Mouse (Mus musculus): ENCODE measurements at regions not wholly inside any gene's neighbourhood (a gene's known extent, or its start where the extent isn't known, plus 50 kb on each side); places are given as distances from the start of the nearest gene placed in this dataset.

- in situ Hi-C loops (cut with MboI, MseI) = no loop called here
Measured at GRCm38 (mm10) chr4:12769092-12769491, 597.3 kb upstream of the Fam92a start.

DNA sequence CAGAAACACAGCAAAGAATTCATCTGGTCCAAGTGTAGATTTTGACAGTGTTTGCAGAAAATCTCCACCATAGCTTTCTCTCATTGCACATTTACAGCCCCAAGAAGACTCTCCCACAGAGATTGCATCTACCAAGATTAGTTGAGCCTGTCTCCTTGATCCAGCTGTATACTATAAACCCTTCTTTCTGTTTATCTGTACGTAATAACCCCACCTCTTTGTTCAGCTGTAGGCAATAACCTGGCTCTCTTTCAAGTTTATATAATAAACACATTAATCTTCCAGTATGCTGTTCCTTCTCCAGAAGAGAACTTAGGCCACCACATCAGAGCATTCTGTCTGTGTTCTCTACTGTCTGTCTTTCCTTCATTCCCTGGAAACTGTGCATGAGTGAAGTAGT is 594.9 kb upstream of the Fam92a start:
- in situ Hi-C loops (cut with MboI, MseI) = no loop called here

- in situ Hi-C loops (cut with MboI, MseI) = no loop called here
Measured at GRCm38 (mm10) chr4:12750817-12751216, 579.0 kb upstream of the Fam92a start.

DNA sequence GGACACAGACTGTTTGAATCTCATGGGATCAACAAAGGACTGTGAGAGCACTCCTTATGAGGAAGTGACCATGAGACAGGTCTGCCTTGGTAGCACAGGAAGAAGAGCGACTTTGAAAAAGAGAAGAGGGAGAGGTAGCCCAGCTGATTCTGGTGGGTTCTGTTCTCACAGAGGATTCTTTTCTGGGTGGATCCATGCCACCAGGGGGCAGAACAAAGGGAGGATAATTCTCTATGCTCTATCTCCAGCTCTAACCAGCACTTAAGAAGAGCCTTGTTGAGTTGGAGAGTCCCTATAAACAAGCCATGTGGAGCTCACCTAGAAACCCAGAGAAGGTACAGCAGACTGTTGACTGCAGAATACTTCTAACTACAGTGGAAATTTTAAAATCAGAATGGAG is 578.1 kb upstream of the Fam92a start:
- in situ Hi-C loops (cut with MboI, MseI) = no loop called here

DNA sequence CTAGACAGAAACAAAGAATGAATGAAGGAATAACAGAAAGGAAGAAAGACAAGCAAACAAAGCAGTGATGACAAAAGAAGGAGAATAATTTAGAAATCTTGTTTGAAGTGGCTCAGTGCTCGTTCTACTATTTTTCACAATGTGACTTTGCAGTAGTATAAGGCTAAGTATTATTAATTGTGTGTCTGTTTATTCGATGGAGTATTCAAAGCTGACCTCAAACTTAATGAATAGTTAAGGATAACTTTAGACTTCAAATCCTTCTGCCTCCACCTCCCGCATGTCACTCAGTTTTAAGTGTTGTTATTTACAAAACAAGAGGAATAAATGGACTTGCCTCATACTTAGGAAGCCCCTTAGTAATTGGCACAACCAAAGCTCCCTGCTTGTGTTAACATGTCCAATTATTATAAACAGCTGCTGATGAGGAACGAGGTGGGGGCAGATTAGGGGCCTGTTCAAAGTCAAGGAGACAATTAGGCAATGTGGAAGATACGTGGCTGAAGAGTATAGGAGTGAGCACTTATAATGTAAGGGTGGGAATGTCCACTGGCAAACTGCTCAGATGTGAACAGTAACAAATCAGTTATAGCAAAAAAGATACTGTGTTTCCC is 572.0 kb upstream of the Fam92a start:
- in situ Hi-C loops (cut with MboI, MseI) = no loop called here

DNA sequence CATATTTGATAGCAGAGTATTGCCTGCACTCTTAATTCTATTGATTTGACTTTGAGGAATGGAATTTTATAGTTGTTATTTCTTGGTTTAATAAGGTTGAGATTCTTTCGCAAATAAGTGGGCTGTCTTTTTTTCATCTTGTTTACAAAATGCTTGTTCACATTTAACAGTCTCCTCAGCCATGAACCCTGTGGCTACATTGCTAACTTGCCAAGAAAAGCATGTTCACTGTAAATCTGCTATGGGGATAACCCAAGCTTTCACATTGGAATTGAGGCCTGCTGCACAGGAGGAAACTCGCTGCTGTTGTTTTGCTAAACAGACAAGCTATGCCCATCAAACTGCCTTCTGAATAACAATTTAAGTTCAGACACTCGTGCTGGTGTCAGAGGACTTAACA is 564.6 kb upstream of the Fam92a start:
- in situ Hi-C loops (cut with MboI, MseI) = no loop called here

DNA sequence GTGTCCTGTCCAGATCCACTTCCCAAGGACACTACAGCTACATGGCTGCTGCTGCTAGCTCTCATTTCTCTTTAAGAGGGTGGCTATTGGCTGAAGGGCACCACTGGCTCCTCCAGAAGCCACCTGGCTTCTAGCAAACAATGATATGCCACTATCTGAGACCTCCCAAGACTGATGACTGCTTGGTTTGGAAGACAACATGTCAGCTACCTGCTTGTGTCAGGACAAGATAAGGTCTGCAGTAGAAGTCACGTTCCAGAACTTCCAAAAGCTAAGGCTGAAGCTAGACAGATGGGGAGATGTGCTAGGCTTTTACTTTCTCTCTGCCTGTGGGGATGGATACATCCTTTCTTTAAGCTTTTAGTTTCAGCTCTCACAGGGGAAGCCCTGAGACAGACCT is 528.4 kb upstream of the Fam92a start:
- in situ Hi-C loops (cut with MboI, MseI) = no loop called here

GRCm38 (mm10) chr4:12677814-12678213 is 506.0 kb upstream of the Fam92a start:
- in situ Hi-C loops (cut with MboI, MseI) = no loop called here

- in situ Hi-C loops (cut with MboI, MseI) = no loop called here
Measured at GRCm38 (mm10) chr4:12671399-12671798, 499.6 kb upstream of the Fam92a start.

- in situ Hi-C loops (cut with MboI, MseI) = no loop called here
Measured at GRCm38 (mm10) chr4:12663176-12663575, 491.4 kb upstream of the Fam92a start.

- in situ Hi-C loops (cut with MboI, MseI) = no loop called here
Measured at GRCm38 (mm10) chr4:12662683-12663082, 490.9 kb upstream of the Fam92a start.

DNA sequence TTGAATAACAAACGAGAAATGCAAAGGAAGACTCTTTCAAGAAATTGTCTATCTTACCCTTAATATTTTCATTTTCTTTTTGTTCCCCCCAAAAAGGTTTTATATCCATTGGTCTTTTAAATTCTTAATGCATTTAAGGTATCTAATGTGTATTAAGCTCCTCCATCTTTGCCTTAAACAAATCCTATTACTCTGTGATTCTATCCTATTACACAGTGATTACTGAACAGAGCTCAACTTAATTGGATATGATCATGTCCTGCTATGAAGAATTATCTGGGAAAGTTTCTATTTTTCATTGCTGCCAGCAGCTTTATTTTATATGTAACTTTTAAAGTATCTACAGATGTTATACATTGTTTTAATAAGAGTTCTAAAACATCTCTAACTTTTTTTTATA is 487.3 kb upstream of the Fam92a start:
- in situ Hi-C loops (cut with MboI, MseI) = no loop called here

DNA sequence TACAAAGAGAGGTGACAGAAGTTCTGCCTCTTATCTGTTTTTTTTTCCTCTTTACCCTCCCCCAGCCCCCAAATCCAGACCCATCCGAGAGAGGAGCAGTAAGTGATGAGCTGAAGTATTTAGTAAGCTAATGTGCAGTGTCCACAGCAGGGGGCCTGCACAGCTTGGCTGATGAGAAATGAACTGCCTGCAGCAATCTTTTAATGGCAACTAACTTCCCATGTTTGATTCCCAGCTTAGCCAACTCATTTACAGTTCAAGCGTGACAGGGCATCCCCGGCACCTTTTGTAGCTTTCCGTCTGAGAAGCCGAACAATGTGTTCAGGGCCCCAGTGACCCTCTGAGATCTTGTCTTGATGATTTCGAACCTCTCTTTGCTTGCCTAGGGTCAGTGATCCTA is 486.8 kb upstream of the Fam92a start:
- in situ Hi-C loops (cut with MboI, MseI) = no loop called here

GRCm38 (mm10) chr4:12657820-12658219 is 486.0 kb upstream of the Fam92a start:
- in situ Hi-C loops (cut with MboI, MseI) = no loop called here

DNA sequence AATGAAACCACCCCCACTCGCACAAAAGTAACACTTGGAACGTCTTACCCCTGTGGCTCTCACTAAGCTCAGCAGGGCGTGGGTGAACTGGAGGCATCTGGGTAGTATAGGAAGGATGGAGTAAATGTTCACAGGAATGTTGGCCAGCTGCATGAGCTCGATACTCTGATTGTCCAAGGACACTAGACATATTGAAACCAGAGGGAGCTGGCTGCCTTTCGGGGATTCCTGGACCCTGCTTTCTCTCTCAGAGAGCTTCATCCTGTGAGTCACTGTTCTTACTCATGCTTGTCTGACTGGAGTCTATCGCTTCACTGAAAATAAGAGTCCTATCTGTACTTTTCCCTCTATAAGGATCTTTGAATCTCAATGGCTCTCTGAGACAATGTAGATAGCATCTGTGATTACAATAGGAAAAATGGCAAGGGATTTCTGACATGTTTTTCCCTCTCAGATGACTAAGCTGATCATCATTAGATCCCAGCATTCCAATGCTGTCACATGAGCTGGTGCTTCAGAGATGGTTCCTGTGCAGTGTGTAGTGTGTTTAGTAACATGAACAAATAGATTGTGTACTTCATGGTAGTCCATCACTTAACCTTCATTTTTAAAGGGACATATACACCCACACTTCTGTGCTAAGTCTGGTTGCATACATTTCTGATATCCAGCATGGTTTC is 485.2 kb upstream of the Fam92a start:
- in situ Hi-C loops (cut with MboI, MseI) = no loop called here

- in situ Hi-C loops (cut with MboI, MseI) = no loop called here
Measured at GRCm38 (mm10) chr4:12655457-12656228, 483.8 kb upstream of the Fam92a start.

GRCm38 (mm10) chr4:12654568-12655456 is 483.0 kb upstream of the Fam92a start:
- in situ Hi-C loops (cut with MboI, MseI) = no loop called here

DNA sequence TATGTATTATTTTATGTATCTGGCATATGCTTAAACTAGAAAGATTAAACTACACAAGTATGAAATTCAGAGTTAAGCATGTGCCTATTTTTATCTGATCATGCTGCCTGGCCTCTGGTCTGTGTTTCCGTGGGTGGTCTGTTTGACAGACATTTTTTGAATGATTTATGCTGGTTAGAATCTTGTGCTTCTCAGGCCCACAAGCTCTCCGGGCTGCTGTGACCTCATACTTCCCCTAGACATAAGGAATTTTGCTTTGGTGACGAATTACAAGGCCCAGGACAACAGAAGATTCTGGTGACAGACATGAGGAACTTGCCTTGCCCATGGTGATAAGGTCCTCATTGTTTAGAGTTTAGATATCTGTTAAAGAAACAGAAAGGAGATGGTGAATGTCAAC is 475.9 kb upstream of the Fam92a start:
- in situ Hi-C loops (cut with MboI, MseI) = no loop called here

DNA sequence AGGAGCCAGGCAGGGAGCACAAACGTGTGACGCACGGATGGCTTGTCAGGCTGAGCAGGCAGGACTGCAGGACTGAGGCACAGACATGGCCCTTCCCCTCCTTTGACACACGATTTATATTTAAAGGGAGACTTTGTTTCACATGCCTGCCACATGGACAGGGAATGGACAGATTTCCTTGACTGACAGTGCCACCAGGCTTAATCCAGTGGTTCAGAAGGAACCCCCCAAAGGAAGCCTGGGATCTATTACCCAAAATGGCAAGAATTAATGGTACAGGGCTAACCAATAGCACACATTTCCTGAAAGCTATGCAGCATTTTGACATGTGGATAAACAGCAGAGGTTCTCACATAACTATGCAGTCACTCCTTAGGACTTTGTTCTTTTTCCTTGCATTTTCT is 470.7 kb upstream of the Fam92a start:
- in situ Hi-C loops (cut with MboI, MseI) = no loop called here

DNA sequence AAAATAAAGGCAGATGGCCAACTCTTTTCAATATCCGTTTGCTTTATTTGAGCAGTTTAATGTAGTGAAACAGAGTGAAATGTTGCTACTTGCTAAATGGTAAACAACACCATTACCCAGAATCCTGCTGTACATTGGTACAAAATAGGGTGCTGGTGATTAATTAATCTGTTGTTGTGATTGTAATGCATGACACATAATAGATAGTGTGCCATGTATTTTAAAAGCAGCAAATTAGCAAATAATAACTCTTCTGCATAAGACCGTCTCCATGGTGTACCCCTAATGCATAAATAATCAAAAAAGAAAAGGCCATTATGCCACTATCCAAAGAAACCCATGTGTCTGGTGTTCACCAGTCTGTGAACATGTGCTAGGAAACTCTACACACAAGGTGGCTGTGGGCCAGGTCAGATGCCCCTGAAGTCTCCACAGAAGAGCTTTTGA is 457.6 kb upstream of the Fam92a start:
- in situ Hi-C loops (cut with MboI, MseI) = no loop called here

- in situ Hi-C loops (cut with MboI, MseI) = no loop called here
Measured at GRCm38 (mm10) chr4:12628702-12629374, 457.0 kb upstream of the Fam92a start.

Data from T-helper 1 cell (primary cell).